Mouse (Mus musculus) MEL (cell line): ENCODE results near the gene Bmf. TPM values are rescaled to one million over a fixed set of nuclear protein-coding genes. Genes with fewer than 3 reads are reported as not detected.

Experiments used
- DNase-seq: peaks from one replicate; pipeline ENCODE4 v3.0.0; 2011; ENCODE audit warnings: low read depth, low spot score
- H3K27ac ChIP-seq: 2 replicates; pipeline ENCODE4 v1.5.1; 2012; ENCODE audit warnings: low read depth, mild to moderate bottlenecking, control low read depth, low read length, moderate library complexity; ENCODE audit not compliant: control insufficient read depth
- H3K27me3 ChIP-seq, 2 experiments: fragments of 150-350 bp in 1 of 2; sonication (generic) in 1 of 2; 2 replicates each; pipeline ENCODE4 v1.6.1; 2012; ENCODE audit warnings: low read length in 2 of 2, mild to moderate bottlenecking in 2 of 2, improper control_type of control experiment in 1 of 2, moderate library complexity in 1 of 2; ENCODE audit not compliant: insufficient read depth in 2 of 2, control insufficient read depth in 1 of 2
- H3K36me3 ChIP-seq, 2 experiments: 2 replicates each; pipeline ENCODE4 v1.6.1; 2012 to 2014; ENCODE audit warnings: low read length in 2 of 2, improper control_type of control experiment in 1 of 2, inconsistent platforms in 1 of 2, mild to moderate bottlenecking in 1 of 2; ENCODE audit not compliant: insufficient read depth in 2 of 2, control insufficient read depth in 1 of 2
- H3K4me1 ChIP-seq, 2 experiments: fragments of 150-350 bp in 1 of 2; sonication (generic) in 1 of 2; 2 replicates each; pipeline ENCODE4 v1.6.1; 2012; ENCODE audit warnings: low read length in 2 of 2, improper control_type of control experiment in 1 of 2, mild to moderate bottlenecking in 1 of 2; ENCODE audit not compliant: insufficient read depth in 2 of 2, control insufficient read depth in 1 of 2
- H3K4me3 ChIP-seq, 2 experiments: fragments of 150-350 bp in 1 of 2; sonication (generic) in 1 of 2; 2 replicates each; pipeline ENCODE4 v1.5.1; 2012; ENCODE audit warnings: low read depth in 2 of 2, low read length in 2 of 2, mild to moderate bottlenecking in 2 of 2, moderate library complexity in 2 of 2, control low read depth in 1 of 2, improper control_type of control experiment in 1 of 2; ENCODE audit not compliant: control insufficient read depth in 1 of 2, insufficient read depth in 1 of 2
- H3K79me2 ChIP-seq: 2 replicates; pipeline ENCODE4 v1.6.1; 2012; ENCODE audit warnings: mild to moderate bottlenecking, low read length, moderate library complexity; ENCODE audit not compliant: control insufficient read depth, poor library complexity, insufficient read depth
- H3K9ac ChIP-seq: 2 replicates; pipeline ENCODE4 v1.6.1; 2012; ENCODE audit warnings: low read depth, mild to moderate bottlenecking, control low read depth, low read length, moderate library complexity; ENCODE audit not compliant: control insufficient read depth, poor library complexity, severe bottlenecking
- H3K9me3 ChIP-seq: fragments of 150-350 bp; sonication (generic); replicated peaks from 2 replicates; pipeline ENCODE4 v1.6.1; 2012; ENCODE audit warnings: mild to moderate bottlenecking, low read length, improper control_type of control experiment, moderate library complexity; ENCODE audit not compliant: insufficient read depth
- CHD1 ChIP-seq: IDR thresholded peaks from 2 replicates; pipeline ENCODE4 v1.6.1; 2012; ENCODE audit warnings: low read depth, mild to moderate bottlenecking, inconsistent platforms, low read length, improper control_type of control experiment
- CHD2 ChIP-seq: IDR thresholded peaks from 2 replicates; pipeline ENCODE4 v1.6.1; 2011; ENCODE audit warnings: low read length, improper control_type of control experiment
- E2F4 ChIP-seq: IDR thresholded peaks from 2 replicates; pipeline ENCODE4 v1.6.1; 2011; ENCODE audit warnings: low read depth, low read length, improper control_type of control experiment, borderline replicate concordance
- ELF1 ChIP-seq: IDR thresholded peaks from 2 replicates; pipeline ENCODE4 v1.6.1; 2014; ENCODE audit warnings: low read depth, mild to moderate bottlenecking, inconsistent platforms, low read length, improper control_type of control experiment, moderate library complexity
- ETS1 ChIP-seq: IDR thresholded peaks from 2 replicates; pipeline ENCODE4 v1.6.1; 2012; ENCODE audit warnings: low read depth, mild to moderate bottlenecking, inconsistent platforms, low read length, improper control_type of control experiment, moderate library complexity
- HCFC1 ChIP-seq: IDR thresholded peaks from 2 replicates; pipeline ENCODE4 v1.6.1; 2012; ENCODE audit warnings: low read depth, mild to moderate bottlenecking, inconsistent platforms, low read length, improper control_type of control experiment, moderate library complexity
- MAFK ChIP-seq: IDR thresholded peaks from 2 replicates; pipeline ENCODE4 v1.6.1; 2011; ENCODE audit warnings: low read depth, mild to moderate bottlenecking, low read length, improper control_type of control experiment, borderline replicate concordance
- MYB ChIP-seq: IDR thresholded peaks from 2 replicates; pipeline ENCODE4 v1.6.1; 2011; ENCODE audit warnings: mild to moderate bottlenecking, low read depth, low read length, improper control_type of control experiment
- NELFE ChIP-seq: IDR thresholded peaks from 2 replicates; pipeline ENCODE4 v1.6.1; 2011; ENCODE audit warnings: low read depth, low read length, improper control_type of control experiment
- POLR2AphosphoS5 ChIP-seq: IDR thresholded peaks from 2 replicates; pipeline ENCODE4 v1.6.1; 2012; ENCODE audit warnings: low read depth, borderline replicate concordance, mild to moderate bottlenecking, inconsistent platforms, low read length, moderate library complexity, mixed read lengths
- RCOR1 ChIP-seq: IDR thresholded peaks from 2 replicates; pipeline ENCODE4 v1.6.1; 2012; ENCODE audit warnings: low read depth, mild to moderate bottlenecking, inconsistent platforms, low read length, improper control_type of control experiment
- SIN3A ChIP-seq: IDR thresholded peaks from 2 replicates; pipeline ENCODE4 v1.6.1; 2012; ENCODE audit warnings: low read length, improper control_type of control experiment, inconsistent platforms
- TBP ChIP-seq: IDR thresholded peaks from 2 replicates; pipeline ENCODE4 v1.8.0; 2011; ENCODE audit warnings: low read depth, low read length, improper control_type of control experiment
- USF2 ChIP-seq, 2 experiments: IDR thresholded peaks; 2 replicates each; pipeline ENCODE4 v1.6.1; 2011 to 2012; ENCODE audit warnings: improper control_type of control experiment in 2 of 2, low read length in 2 of 2, borderline replicate concordance in 1 of 2, inconsistent platforms in 1 of 2, low read depth in 1 of 2, mild to moderate bottlenecking in 1 of 2; ENCODE audit not compliant: insufficient read depth in 1 of 2
- polyA plus RNA-seq, 2 experiments: library from polyadenylated mRNA; stranded (reverse) in 1 of 2; unstranded in 1 of 2; fragments of >175 nt in 1 of 2; fragments of >200 nt in 1 of 2; gene quantifications; 2 replicates each; pipeline versions ENCODE4 v1.2.1 to v1.2.4; 2012; ENCODE audit warnings: low replicate concordance in 2 of 2, low read depth in 1 of 2; ENCODE audit not compliant: insufficient read length in 2 of 2, insufficient read depth in 1 of 2, missing spikeins in 1 of 2
- total RNA-seq: library from RNA; depleted of rRNA; stranded (reverse); fragments of 300-350 nt; gene quantifications from 2 replicates; pipeline ENCODE4 v1.2.3, GENCODE M21; 2012

Gene Bmf
- total and polyA plus RNA-seq, 3 experiments, result 0.39 to 0.50 TPM; not detected in 1

DNA sequence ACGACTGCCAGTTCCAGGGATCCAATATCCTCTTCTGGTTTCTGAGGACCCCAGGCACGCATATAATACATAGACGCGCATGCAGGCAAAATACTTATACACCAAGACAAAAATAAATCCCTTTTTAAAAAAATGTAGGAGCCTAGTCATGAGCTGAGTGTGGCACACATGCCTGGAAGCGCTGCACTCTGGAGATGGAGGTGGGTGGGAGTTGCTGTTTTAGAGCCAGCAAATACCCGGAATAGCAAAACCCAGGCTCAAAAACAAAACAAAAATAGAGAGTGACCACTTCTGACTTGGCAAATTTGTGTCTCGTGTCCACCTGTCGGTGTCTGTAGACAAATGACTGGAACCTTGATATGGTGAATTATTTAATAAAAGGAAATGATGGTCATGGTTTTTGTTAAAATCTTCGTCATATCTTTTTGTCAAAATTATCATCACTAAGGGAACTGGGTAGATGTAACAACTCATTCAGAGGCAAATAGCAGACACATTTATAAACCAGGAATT, 65.0 kb downstream of the Bmf start:
- Histone ChIP-seq H3K27me3 (no peaks in the 10 kb centered on the region), H3K4me3 (no peak overlapping the region), H3K79me2 (peaks cover under 1% of the 10 kb centered on the region), H3K4me1 (peaks cover 3 to 14% of the 10 kb centered on the region in 2 experiments; a peak in 3 of 4 replicates), H3K36me3 (peaks cover 0 to 6% of the 10 kb centered on the region in 2 experiments; a peak in 1 of 4 replicates), H3K9ac (no peak overlapping the region), H3K27ac (no peak overlapping the region), H3K9me3 (no peaks in the 10 kb centered on the region)
- no peak for DNase-seq
- TF ChIP-seq RCOR1, result no peak
- TF ChIP-seq NELFE, result no peak
- TF ChIP-seq CHD2, result no peak
- TF ChIP-seq CHD1, result no peak
- no peak for TF ChIP-seq E2F4
- no peak for TF ChIP-seq HCFC1
- no peak for TF ChIP-seq ELF1
- no peak for TF ChIP-seq TBP

DNA sequence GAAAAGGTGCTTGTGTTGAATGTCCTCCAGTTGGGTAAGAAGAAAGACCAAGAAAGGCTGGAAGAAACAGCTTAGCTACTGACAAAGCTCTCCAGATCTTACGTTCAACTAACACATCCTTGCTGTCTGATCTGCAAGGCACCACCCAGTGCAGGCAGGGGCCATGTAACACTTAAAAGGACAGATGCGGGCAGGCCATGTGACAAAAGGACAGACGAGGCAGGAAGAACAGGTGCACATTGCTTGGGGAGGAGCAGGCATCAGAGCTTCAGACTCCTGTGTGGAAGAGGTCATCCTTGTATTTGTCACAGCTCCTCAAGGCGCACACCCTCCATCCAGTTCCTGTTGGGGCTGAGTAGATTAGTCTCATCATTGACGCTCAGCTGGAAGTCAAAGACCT, 66.5 kb downstream of the Bmf start:
- Histone ChIP-seq H3K36me3 (peaks cover 0 to 7% of the 10 kb centered on the region in 2 experiments; a peak in 2 of 4 replicates), H3K9me3 (no peaks in the 10 kb centered on the region), H3K27ac (no peak overlapping the region), H3K79me2 (peaks cover 13% of the 10 kb centered on the region), H3K4me3 (no peak overlapping the region), H3K4me1 (peaks cover 3 to 17% of the 10 kb centered on the region in 2 experiments), H3K27me3 (no peaks in the 10 kb centered on the region), H3K9ac (no peak overlapping the region)
- no peak for TF ChIP-seq POLR2AphosphoS5
- TF ChIP-seq USF2 (IDR thresholded peaks at IDR 0.05; ENCODE audit: borderline replicate concordance in 1 of 2, insufficient read depth in 1 of 2, low read depth in 1 of 2, low read length in 2 of 2), result no peak
- no peak for TF ChIP-seq SIN3A
- no peak for DNase-seq

DNA sequence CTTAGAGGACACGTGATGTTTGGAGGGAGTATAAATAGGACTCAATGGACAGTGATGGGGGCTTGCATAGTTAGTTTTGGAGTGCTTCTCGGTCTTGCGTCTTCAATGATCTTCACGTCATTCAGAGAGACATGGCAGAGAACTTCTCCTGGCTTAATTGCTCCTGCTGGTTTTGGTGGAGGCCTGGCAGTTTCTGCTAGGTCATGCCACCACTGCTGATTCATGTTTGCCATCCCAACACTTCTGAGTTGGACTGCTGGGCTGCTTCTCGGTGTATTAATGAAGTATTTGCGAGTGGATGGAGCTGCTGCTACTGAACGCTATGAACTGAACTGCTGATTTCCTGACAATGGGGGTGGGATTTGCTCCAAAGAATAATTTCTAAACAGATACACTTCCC, 68.6 kb downstream of the Bmf start:
- peaks cover 3 to 13% of the 10 kb centered on the region in 2 experiments for H3K4me1 ChIP-seq
- H3K9ac ChIP-seq, result no peak overlapping the region
- H3K27ac ChIP-seq, result no peak overlapping the region
- peaks cover 5% of the 10 kb centered on the region in 2 experiments for H3K36me3 ChIP-seq
- no peak for DNase-seq
- H3K9me3 ChIP-seq, result no peaks in the 10 kb centered on the region
- H3K4me3 ChIP-seq, result no peak overlapping the region
- TF ChIP-seq POLR2AphosphoS5 (no peak), MYB (no peak), MAFK (no peak), CHD2 (no peak), ETS1 (no peak)
- TF ChIP-seq, all 39 proteins: peak for 0
- Histone ChIP-seq H3K27me3 (no peaks in the 10 kb centered on the region), H3K79me2 (peaks cover 18% of the 10 kb centered on the region)
